Mouse (Mus musculus) liver, embryonic 12.5 days (tissue): ENCODE results near the gene Epas1. TPM values are rescaled to one million over a fixed set of nuclear protein-coding genes. Genes with fewer than 3 reads are reported as not detected.

ENCODE experiments used
- ATAC-seq: fragments of 200-750 bp; cut with Nextera tagmentation; 2 replicates; pipeline ENCODE4 v1.8.0; 2017; ENCODE audit warnings: moderate number of reproducible peaks, mild to moderate bottlenecking, moderate library complexity
- H3K27ac ChIP-seq: fragments of 300-500 bp; sonication (generic); 2 replicates; pipeline ENCODE4 v1.5.1; 2016; ENCODE audit warnings: mild to moderate bottlenecking
- H3K27me3 ChIP-seq: fragments of 300-500 bp; sonication (generic); replicated peaks from 2 replicates; pipeline ENCODE4 v1.6.1; 2016; ENCODE audit warnings: mild to moderate bottlenecking, moderate library complexity
- H3K36me3 ChIP-seq: fragments of 300-500 bp; sonication (generic); 2 replicates; pipeline ENCODE4 v1.6.1; 2016; ENCODE audit warnings: mild to moderate bottlenecking, moderate library complexity
- H3K4me1 ChIP-seq: fragments of 300-500 bp; sonication (generic); 2 replicates; pipeline ENCODE4 v1.6.1; 2016
- H3K4me2 ChIP-seq: fragments of 300-500 bp; sonication (generic); 2 replicates; pipeline ENCODE4 v1.6.1; 2016; ENCODE audit warnings: mild to moderate bottlenecking, moderate library complexity
- H3K4me3 ChIP-seq: fragments of 300-500 bp; sonication (generic); 2 replicates; pipeline ENCODE4 v1.5.1; 2016; ENCODE audit warnings: mild to moderate bottlenecking, moderate library complexity
- H3K9ac ChIP-seq: fragments of 300-500 bp; sonication (generic); 2 replicates; pipeline ENCODE4 v1.6.1; 2016; ENCODE audit warnings: mild to moderate bottlenecking, moderate library complexity
- H3K9me3 ChIP-seq: fragments of 300-500 bp; sonication (generic); replicated peaks from 2 replicates; pipeline ENCODE4 v1.6.1; 2016; ENCODE audit warnings: mild to moderate bottlenecking, moderate library complexity
- WGBS: fragments of 180-500 bp; shearing (Covaris S2); methylation state at CpG from one replicate; pipeline ENCODE4 v1.1.7; 2016; ENCODE audit not compliant: insufficient replicate concordance; 5-methylcytosine and 5-hydroxymethylcytosine counted together
- polyA plus RNA-seq: library from polyadenylated mRNA; unstranded; fragments of >200 nt; fragmentation: Nextera tagmentation; extraction: Ambion mirVana; gene quantifications from 2 replicates; pipeline ENCODE4 v1.2.1, GENCODE M21; 2016

Gene Epas1
- polyA plus RNA-seq, 1 experiment from 2014 or later: 1.3 TPM

DNA sequence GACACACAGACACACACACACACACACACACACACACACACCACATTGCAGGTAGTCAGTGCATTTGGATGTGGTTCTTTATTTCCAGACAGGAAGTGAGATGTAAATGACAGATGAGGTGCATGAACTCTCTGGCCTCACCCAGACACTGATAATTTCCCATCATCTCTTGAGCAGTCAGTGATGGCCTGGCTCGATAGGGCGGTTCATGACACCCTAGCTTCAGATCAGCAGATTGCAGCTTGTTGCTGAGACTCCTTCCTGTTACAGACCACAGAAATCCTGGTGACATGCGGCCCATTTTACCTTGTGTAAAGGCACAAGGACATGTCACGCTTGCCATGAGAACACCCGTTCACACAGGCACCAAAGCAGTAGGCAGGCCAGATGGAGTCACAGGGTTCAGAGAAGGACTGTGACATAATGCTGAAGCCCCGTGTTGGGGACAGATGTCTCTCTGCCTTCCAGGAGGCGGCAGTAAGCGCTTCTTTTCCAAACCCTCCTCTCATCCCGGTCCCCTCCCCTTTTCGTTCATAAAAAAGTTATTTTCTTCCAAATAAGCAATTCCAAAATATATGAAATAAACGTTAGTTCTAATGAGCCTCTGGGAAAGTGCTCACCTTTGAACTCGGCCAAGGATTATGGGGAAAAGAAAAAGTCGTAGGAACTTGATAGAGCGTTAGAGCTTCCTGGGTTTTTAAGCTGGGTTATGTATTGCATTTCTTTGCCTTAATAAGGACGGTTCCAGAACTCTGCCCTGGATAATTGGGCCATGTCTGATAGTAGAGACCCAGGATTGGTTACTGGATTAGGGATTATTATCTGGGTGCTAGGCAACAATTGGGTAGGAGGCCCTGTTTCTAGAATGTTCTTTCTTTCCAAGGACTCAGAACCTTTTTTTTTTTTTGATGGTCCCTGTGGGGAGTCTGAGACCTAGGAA, 26.0 kb downstream of the Epas1 start:
- no peaks in the 10 kb centered on the region for H3K4me1 ChIP-seq
- H3K4me3 ChIP-seq: no peak overlapping the region
- H3K36me3 ChIP-seq: no peaks in the 10 kb centered on the region
- H3K9me3 ChIP-seq: no peaks in the 10 kb centered on the region
- no peak overlapping the region for H3K27ac ChIP-seq
- 41% methylated on average over 15 of the region's 15 CpGs for WGBS
- no peak for ATAC-seq
- H3K27me3 ChIP-seq: peaks cover 6% of the 10 kb centered on the region
- no peak overlapping the region for H3K9ac ChIP-seq
- H3K4me2 ChIP-seq: no peak overlapping the region

DNA sequence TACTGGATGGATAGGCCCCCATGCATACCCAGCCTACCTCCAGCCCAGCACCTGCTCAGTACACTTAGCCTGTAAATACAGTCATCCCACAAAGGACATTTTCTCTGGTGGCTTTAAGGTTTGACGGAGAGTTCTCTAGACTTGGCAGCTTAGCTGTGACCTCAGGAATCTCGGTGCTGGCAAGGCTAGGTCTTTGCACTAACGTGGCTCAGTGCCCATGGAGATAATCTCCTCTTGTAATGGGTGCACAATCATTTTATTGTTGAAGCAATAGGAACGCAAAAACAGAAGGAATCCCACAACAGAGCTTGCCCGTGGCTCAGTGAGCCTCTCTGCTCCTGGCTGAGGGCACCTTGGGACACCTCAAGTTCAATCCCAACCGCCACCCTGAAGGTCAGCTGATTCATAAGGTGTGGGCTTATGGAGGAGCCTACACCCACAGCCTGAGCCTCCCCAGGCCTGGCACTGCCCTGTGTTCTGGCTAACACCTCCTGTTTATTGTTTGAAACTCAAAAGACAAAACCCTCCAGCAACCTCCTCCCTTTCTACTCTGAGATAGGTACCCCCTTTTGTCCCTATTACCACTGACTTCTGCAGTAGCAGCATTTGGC, 27.3 kb downstream of the Epas1 start:
- Histone ChIP-seq H3K27me3 (peaks cover 13% of the 10 kb centered on the region), H3K9ac (no peak overlapping the region), H3K36me3 (no peaks in the 10 kb centered on the region), H3K27ac (no peak overlapping the region), H3K4me3 (no peak overlapping the region), H3K4me1 (peaks cover 3% of the 10 kb centered on the region; the same call in 1 of the 2 replicates), H3K4me2 (no peak overlapping the region), H3K9me3 (no peaks in the 10 kb centered on the region)
- ATAC-seq: no peak
- WGBS: 64% methylated on average over 6 of the region's 6 CpGs

DNA sequence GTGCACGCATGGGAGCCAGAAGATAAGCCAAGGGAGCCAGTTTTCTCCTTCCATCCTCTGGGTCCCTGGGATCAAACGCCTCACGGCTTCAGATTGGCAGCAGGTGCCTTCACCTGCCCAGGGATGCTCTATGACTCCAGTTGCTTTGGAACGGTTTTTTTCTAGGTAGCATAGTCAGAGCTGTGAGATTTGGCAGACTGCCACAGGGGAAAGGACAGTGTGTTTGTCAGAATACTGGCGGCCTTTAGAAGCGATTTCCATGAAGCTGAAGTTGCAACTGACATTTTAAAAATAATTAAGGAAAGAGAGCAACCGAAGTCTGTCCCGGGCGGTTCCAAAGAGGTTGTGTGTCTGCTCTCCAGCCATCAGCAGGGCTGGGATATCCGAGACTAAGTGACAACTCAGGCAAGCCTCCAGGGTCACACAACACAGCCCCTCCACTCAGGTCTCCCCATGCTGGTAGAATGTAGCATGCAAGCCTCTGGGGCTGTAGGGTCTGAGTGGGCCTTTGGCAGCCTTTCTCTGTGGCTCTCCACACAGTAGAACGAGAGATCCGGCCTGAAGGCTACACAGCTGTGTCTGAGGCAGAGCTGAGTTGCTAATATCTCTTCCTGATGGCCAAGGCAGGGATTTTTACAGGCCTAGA, 28.4 kb downstream of the Epas1 start:
- Histone ChIP-seq H3K4me3 (no peak overlapping the region), H3K4me1 (peaks cover 3% of the 10 kb centered on the region; the same call in 1 of the 2 replicates), H3K4me2 (no peak overlapping the region), H3K27ac (no peak overlapping the region), H3K9me3 (no peaks in the 10 kb centered on the region), H3K36me3 (no peaks in the 10 kb centered on the region), H3K27me3 (peaks cover 19% of the 10 kb centered on the region), H3K9ac (no peak overlapping the region)
- WGBS: 57% methylated on average over 12 of the region's 12 CpGs
- ATAC-seq: no peak

DNA sequence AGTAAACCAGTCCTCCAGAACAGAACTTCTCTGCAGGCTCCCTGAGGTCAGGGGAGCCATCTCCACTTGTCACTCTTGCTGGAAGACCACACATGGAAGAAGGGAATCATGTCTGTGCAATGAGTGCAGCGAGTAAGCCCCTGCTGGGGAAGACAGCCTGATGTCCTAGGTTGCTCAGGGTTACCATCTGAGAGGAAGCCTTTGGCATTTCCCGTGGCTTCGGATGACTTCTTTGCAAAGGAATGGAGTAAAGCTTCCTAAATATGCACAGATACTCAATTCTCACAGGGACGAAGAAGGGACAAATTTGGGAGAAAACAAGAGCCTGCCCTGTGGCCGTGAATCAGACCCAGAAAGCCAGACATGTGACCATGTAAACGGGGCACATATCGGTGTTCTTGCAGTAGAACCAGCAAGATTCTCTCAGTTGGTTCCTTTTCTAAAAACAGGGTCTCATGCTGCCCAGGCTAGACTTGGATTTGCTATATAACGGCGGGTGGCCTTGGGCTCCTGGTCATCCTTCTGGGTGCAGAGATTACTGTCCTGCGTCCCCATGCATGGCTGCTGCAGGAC, 31.0 kb downstream of the Epas1 start:
- Histone ChIP-seq H3K4me2 (no peak overlapping the region), H3K9ac (no peak overlapping the region), H3K4me3 (no peak overlapping the region), H3K27ac (no peak overlapping the region), H3K36me3 (no peaks in the 10 kb centered on the region), H3K27me3 (peaks cover 19% of the 10 kb centered on the region), H3K4me1 (peaks cover 3% of the 10 kb centered on the region; the same call in 1 of the 2 replicates), H3K9me3 (no peaks in the 10 kb centered on the region)
- ATAC-seq: no peak
- WGBS: 60% methylated on average over 10 of the region's 10 CpGs

DNA sequence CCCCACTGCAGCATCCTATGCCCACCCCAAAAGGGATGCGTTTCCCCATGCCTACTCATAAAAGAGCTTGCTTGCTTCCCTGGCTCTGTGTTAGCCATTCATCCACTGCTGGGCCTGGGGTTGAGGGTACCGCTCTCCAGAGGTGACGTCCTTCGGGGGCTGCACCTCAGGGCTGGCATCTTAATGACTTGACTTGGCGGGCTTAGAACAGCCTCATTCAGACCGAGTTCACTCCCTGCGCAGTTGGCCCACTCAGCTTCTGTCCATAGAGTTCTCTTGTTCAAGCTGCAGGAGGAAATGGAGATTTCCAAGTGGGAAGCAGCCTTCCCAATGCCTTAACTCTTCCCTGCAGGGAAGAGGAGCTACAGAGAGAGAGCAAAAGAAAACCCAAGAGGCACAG, 32.1 kb downstream of the Epas1 start:
- H3K27ac ChIP-seq: no peak overlapping the region
- H3K27me3 ChIP-seq: peaks cover 19% of the 10 kb centered on the region

DNA sequence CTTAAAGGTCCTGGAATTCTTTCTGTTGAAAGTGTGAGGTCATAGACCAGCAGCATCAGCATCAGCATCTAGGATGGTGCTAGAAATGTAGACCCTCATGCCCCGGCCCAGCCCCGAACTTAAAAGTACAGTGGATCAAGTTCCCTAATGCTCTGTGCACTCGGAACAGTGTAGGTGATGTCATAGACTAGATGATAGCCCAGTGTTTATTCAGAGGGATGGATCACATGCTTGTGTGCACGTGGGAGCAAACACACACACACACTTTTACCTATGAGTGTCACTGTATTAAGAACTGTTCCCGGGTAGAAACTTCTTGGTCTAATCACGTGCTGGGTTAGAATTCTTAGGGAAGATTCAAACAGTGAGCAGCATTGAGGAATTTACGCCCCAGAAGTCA, 33.0 kb downstream of the Epas1 start:
- H3K27ac ChIP-seq: no peak overlapping the region
- H3K4me2 ChIP-seq: no peak overlapping the region
- no peaks in the 10 kb centered on the region for H3K9me3 ChIP-seq
- no peak for ATAC-seq
- H3K36me3 ChIP-seq: no peaks in the 10 kb centered on the region
- H3K27me3 ChIP-seq: peaks cover 19% of the 10 kb centered on the region
- H3K4me1 ChIP-seq: peaks cover 3% of the 10 kb centered on the region; the same call in 1 of the 2 replicates
- no peak overlapping the region for H3K4me3 ChIP-seq
- WGBS: 60% methylated on average over 7 of the region's 7 CpGs
- H3K9ac ChIP-seq: no peak overlapping the region

More for the DNA sequence above, 32.1 kb downstream of the Epas1 start:
- ATAC-seq: no peak
- Histone ChIP-seq H3K4me1 (peaks cover 3% of the 10 kb centered on the region; the same call in 1 of the 2 replicates), H3K4me3 (no peak overlapping the region), H3K9ac (no peak overlapping the region), H3K36me3 (no peaks in the 10 kb centered on the region), H3K9me3 (no peaks in the 10 kb centered on the region), H3K4me2 (no peak overlapping the region)
- WGBS: 46% methylated on average over 7 of the region's 7 CpGs

DNA sequence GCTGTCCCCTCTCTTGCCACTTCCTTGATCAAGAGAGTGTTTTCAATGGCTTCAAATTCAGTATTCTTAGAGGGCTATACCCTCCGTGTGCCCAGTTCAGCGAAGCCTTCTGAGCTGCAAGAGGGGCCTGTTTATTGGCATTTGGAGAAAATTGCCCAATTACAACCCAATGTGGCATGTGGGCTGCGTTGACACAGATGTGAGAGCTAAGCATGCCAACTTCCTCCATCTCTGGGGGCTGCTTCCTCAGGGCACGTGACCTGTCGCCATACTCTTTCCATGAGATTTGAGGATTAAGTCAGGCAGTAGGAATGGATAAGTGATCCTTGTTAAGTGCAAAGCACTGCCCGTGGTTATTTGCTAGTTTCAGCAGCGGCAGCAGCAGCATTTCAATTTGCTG, 34.3 kb downstream of the Epas1 start:
- H3K9ac ChIP-seq: no peak overlapping the region
- peaks cover 19% of the 10 kb centered on the region for H3K27me3 ChIP-seq
- no peak overlapping the region for H3K4me3 ChIP-seq
- 50% methylated on average over 7 of the region's 7 CpGs for WGBS
- no peaks in the 10 kb centered on the region for H3K36me3 ChIP-seq
- no peaks in the 10 kb centered on the region for H3K9me3 ChIP-seq
- H3K4me2 ChIP-seq: no peak overlapping the region
- H3K27ac ChIP-seq: no peak overlapping the region
- H3K4me1 ChIP-seq: peaks cover 3% of the 10 kb centered on the region; the same call in 1 of the 2 replicates
- ATAC-seq: no peak

DNA sequence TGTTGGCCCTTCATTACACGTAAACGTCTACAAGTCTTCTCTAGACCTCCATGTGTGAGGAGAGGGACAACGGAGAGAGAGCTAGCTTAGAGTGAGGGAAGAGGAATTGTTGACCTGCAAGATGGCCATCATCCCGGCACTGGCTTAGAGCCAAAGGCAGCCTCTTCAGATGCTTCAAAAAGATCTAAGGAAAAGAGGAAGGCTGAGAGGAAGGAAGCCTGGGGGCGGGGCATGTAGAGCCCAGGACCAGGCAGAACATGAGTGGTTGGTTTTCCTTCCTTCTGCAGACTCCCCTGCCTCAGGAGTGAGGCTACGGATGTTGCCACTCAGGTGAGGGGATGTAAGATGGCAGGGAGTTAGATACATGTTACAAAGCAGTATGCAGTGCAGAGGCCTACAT, 34.8 kb downstream of the Epas1 start:
- no peak for ATAC-seq
- Histone ChIP-seq H3K4me2 (no peak overlapping the region), H3K4me3 (no peak overlapping the region), H3K27me3 (peaks cover 19% of the 10 kb centered on the region), H3K9me3 (no peaks in the 10 kb centered on the region), H3K4me1 (peaks cover 3% of the 10 kb centered on the region; the same call in 1 of the 2 replicates), H3K36me3 (no peaks in the 10 kb centered on the region), H3K9ac (no peak overlapping the region), H3K27ac (no peak overlapping the region)
- WGBS: 39% methylated on average over 6 of the region's 6 CpGs

DNA sequence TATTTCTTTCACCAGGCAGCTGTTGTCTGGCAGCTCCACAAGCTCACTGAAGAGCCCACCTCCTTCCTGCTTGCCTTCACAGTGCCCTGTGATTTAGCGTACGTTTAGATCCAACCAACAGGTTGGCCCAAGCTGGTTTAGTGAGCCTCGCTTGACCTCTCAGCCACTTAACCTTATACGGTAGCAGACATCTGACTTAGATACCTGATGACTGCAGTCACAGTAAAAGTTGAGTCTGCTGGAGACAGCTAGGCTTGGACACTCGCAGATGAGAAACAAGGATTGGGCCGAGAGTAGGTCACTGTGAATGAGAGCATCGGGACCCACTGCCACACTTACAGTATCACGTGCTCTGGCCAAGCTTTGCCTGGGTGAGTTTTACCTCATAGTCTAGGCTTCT, 38.4 kb downstream of the Epas1 start:
- Histone ChIP-seq H3K27me3 (no peaks in the 10 kb centered on the region; the same call in 1 of the 2 replicates), H3K36me3 (no peaks in the 10 kb centered on the region), H3K4me1 (no peaks in the 10 kb centered on the region), H3K4me2 (no peak overlapping the region), H3K27ac (no peak overlapping the region), H3K9ac (no peak overlapping the region), H3K9me3 (no peaks in the 10 kb centered on the region), H3K4me3 (no peak overlapping the region)
- WGBS: 77% methylated on average over 8 of the region's 8 CpGs
- no peak for ATAC-seq

DNA sequence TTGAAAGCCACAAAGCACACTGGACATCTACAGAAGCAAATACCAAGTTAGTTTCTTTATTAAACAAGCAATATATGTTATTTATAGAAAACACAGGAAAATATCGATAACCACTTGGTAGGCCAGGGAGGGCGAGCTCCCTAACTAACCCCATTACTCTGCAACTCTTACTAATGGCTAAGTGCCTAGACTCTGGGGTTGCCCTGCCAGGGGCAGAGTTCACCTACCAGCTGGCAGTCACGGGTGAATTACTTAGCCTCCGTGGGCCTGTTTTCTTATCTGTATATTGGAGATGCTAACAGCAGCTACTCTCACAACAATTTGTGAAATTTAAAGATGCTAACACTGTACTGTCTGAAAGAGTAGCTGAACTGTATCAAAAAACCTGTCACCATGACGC, 42.3 kb downstream of the Epas1 start:
- Histone ChIP-seq H3K9ac (no peak overlapping the region), H3K36me3 (no peaks in the 10 kb centered on the region), H3K9me3 (no peaks in the 10 kb centered on the region), H3K4me1 (peaks cover 9% of the 10 kb centered on the region; the same call in 1 of the 2 replicates), H3K4me3 (no peak overlapping the region), H3K27ac (no peak overlapping the region), H3K27me3 (no peaks in the 10 kb centered on the region), H3K4me2 (no peak overlapping the region)
- 65% methylated on average over 5 of the region's 5 CpGs for WGBS
- ATAC-seq: no peak

DNA sequence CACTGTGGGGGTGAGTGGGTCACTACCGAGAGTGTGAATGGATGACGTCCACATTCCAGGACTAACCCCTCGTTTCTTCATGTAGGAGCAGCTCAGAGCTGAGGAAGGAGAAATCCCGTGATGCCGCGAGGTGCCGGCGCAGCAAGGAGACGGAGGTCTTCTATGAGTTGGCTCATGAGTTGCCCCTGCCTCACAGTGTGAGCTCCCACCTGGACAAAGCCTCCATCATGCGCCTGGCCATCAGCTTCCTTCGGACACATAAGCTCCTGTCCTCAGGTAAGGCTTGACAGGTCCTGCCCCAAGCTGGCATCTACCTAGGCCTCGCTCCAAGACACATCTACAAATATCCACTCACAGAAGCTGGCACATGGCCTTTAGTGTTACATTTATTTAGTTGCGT, 43.5 kb downstream of the Epas1 start:
- Histone ChIP-seq H3K9ac (no peak overlapping the region), H3K27me3 (no peaks in the 10 kb centered on the region), H3K4me3 (no peak overlapping the region), H3K4me1 (peaks cover 13% of the 10 kb centered on the region; the same call in 1 of the 2 replicates), H3K9me3 (no peaks in the 10 kb centered on the region), H3K4me2 (no peak overlapping the region), H3K27ac (no peak overlapping the region), H3K36me3 (no peaks in the 10 kb centered on the region)
- no peak for ATAC-seq
- 79% methylated on average over 13 of the region's 13 CpGs for WGBS
